Mouse (Mus musculus) hindbrain, embryonic 10.5 days (tissue): Measurements from ENCODE around the gene Alg14. TPM values are rescaled to one million over a fixed set of nuclear protein-coding genes. Genes with fewer than 3 reads are reported as not detected.

Source experiments
- DNase-seq: peaks from one replicate; pipeline ENCODE4 v3.0.0-alpha.2; 2017; ENCODE audit warnings: low spot score
- H3K27ac ChIP-seq: fragments of 300-500 bp; sonication (generic); 2 replicates; pipeline ENCODE4 v1.5.1; 2016; ENCODE audit warnings: mild to moderate bottlenecking, moderate library complexity
- H3K27me3 ChIP-seq: fragments of 300-500 bp; sonication (generic); 2 replicates; pipeline ENCODE4 v1.6.1; 2016; ENCODE audit warnings: mild to moderate bottlenecking; ENCODE audit not compliant: poor library complexity, insufficient read depth, severe bottlenecking
- H3K36me3 ChIP-seq: fragments of 300-500 bp; sonication (generic); 2 replicates; pipeline ENCODE4 v1.6.1; 2016; ENCODE audit warnings: mild to moderate bottlenecking, moderate library complexity
- H3K4me1 ChIP-seq: fragments of 300-500 bp; sonication (generic); replicated peaks from 2 replicates; pipeline ENCODE4 v1.6.1; 2016; ENCODE audit warnings: mild to moderate bottlenecking
- H3K4me3 ChIP-seq: fragments of 300-500 bp; sonication (generic); 2 replicates; pipeline ENCODE4 v1.5.1; 2016; ENCODE audit warnings: mild to moderate bottlenecking, moderate library complexity
- H3K9me3 ChIP-seq: fragments of 300-500 bp; sonication (generic); 2 replicates; pipeline ENCODE4 v1.6.1; 2016; ENCODE audit warnings: mild to moderate bottlenecking, moderate library complexity
- WGBS: fragments of 180-500 bp; shearing (Covaris S2); methylation state at CpG from one replicate; pipeline ENCODE4 v1.1.7; 2016; 5-methylcytosine and 5-hydroxymethylcytosine counted together
- polyA plus RNA-seq: library from polyadenylated mRNA; unstranded; fragments of >200 nt; fragmentation: Nextera tagmentation; extraction: Ambion mirVana; gene quantifications from 2 replicates; pipeline ENCODE4 v1.2.1, GENCODE M21; 2016

The Alg14 gene
- polyA plus RNA-seq, 1 experiment from 2014 or later, result 41.5 TPM

GRCm38 (mm10) chr3:121320896-121321295 lies 29.3 kb downstream of the Alg14 start:
- Histone ChIP-seq H3K4me1 (no peaks in the 10 kb centered on the region), H3K36me3 (peaks cover 39% of the 10 kb centered on the region), H3K4me3 (no peak overlapping the region), H3K27me3 (no peaks in the 10 kb centered on the region), H3K27ac (no peak overlapping the region), H3K9me3 (peaks cover 4% of the 10 kb centered on the region)
- WGBS, result 63% methylated on average over 1 of the region's 1 CpGs
- no peak for DNase-seq

GRCm38 (mm10) chr3:121323371-121323770 lies 31.8 kb downstream of the Alg14 start:
- Histone ChIP-seq H3K27me3 (no peaks in the 10 kb centered on the region), H3K9me3 (no peaks in the 10 kb centered on the region), H3K36me3 (peaks cover 25% of the 10 kb centered on the region), H3K27ac (no peak overlapping the region), H3K4me1 (no peaks in the 10 kb centered on the region), H3K4me3 (no peak overlapping the region)
- 95% methylated on average over 15 of the region's 15 CpGs for WGBS
- DNase-seq, result no peak

GRCm38 (mm10) chr3:121327406-121327805 lies 35.8 kb downstream of the Alg14 start:
- Histone ChIP-seq H3K4me3 (no peak overlapping the region), H3K36me3 (peaks cover 18% of the 10 kb centered on the region), H3K4me1 (no peaks in the 10 kb centered on the region), H3K27me3 (no peaks in the 10 kb centered on the region), H3K27ac (no peak overlapping the region), H3K9me3 (no peaks in the 10 kb centered on the region)
- WGBS, result 88% methylated on average over 5 of the region's 5 CpGs
- no peak for DNase-seq

GRCm38 (mm10) chr3:121329647-121330046 lies 38.1 kb downstream of the Alg14 start:
- H3K9me3 ChIP-seq, result no peaks in the 10 kb centered on the region
- no peak for DNase-seq
- no peak overlapping the region for H3K4me3 ChIP-seq
- no peaks in the 10 kb centered on the region for H3K4me1 ChIP-seq
- H3K36me3 ChIP-seq, result no peaks in the 10 kb centered on the region
- 85% methylated on average over 10 of the region's 10 CpGs for WGBS
- H3K27ac ChIP-seq, result no peak overlapping the region
- no peaks in the 10 kb centered on the region for H3K27me3 ChIP-seq

GRCm38 (mm10) chr3:121330244-121330646 lies 38.7 kb downstream of the Alg14 start:
- Histone ChIP-seq H3K4me3 (no peak overlapping the region), H3K36me3 (no peaks in the 10 kb centered on the region), H3K9me3 (no peaks in the 10 kb centered on the region), H3K27ac (no peak overlapping the region), H3K27me3 (no peaks in the 10 kb centered on the region), H3K4me1 (no peaks in the 10 kb centered on the region)
- WGBS, result 81% methylated on average over 7 of the region's 7 CpGs
- no peak for DNase-seq

- Histone ChIP-seq H3K4me3 (no peak overlapping the region), H3K36me3 (no peaks in the 10 kb centered on the region), H3K27ac (peak overlapping the region; percentile 9; the same call in 1 of the 2 replicates), H3K4me1 (peaks cover 17% of the 10 kb centered on the region), H3K27me3 (no peaks in the 10 kb centered on the region), H3K9me3 (no peaks in the 10 kb centered on the region)
- 90% methylated on average over 6 of the region's 6 CpGs for WGBS
- no peak for DNase-seq
These were observed 44.8 kb downstream of the Alg14 start for GRCm38 (mm10) chr3:121336234-121336890.

GRCm38 (mm10) chr3:121338687-121339086 lies 47.1 kb downstream of the Alg14 start:
- Histone ChIP-seq H3K4me1 (peaks cover 18% of the 10 kb centered on the region), H3K27ac (no peak overlapping the region)
- WGBS, result 50% methylated on average over 2 of the region's 2 CpGs

GRCm38 (mm10) chr3:121340321-121340761 lies 48.8 kb downstream of the Alg14 start:
- H3K27ac ChIP-seq, result no peak overlapping the region
- no peaks in the 10 kb centered on the region for H3K9me3 ChIP-seq
- no peaks in the 10 kb centered on the region for H3K36me3 ChIP-seq
- no peak for DNase-seq
- 64% methylated on average over 7 of the region's 7 CpGs for WGBS
- peaks cover 34% of the 10 kb centered on the region for H3K4me1 ChIP-seq
- H3K4me3 ChIP-seq, result no peak overlapping the region
- no peaks in the 10 kb centered on the region for H3K27me3 ChIP-seq

More at GRCm38 (mm10) chr3:121338687-121339086, 47.1 kb downstream of the Alg14 start:
- no peaks in the 10 kb centered on the region for H3K9me3 ChIP-seq
- no peak overlapping the region for H3K4me3 ChIP-seq
- H3K27me3 ChIP-seq, result no peaks in the 10 kb centered on the region
- no peaks in the 10 kb centered on the region for H3K36me3 ChIP-seq
- no peak for DNase-seq

- Histone ChIP-seq H3K27me3 (no peaks in the 10 kb centered on the region), H3K9me3 (no peaks in the 10 kb centered on the region), H3K4me1 (peaks cover 42% of the 10 kb centered on the region), H3K27ac (no peak overlapping the region), H3K36me3 (no peaks in the 10 kb centered on the region), H3K4me3 (no peak overlapping the region)
- WGBS, result 89% methylated on average over 7 of the region's 7 CpGs
- no peak for DNase-seq
These were observed 51.7 kb downstream of the Alg14 start for GRCm38 (mm10) chr3:121343224-121343623.

GRCm38 (mm10) chr3:121344056-121344945 lies 52.7 kb downstream of the Alg14 start:
- no peak overlapping the region for H3K4me3 ChIP-seq
- H3K9me3 ChIP-seq, result no peaks in the 10 kb centered on the region
- WGBS, result 41% methylated on average over 8 of the region's 8 CpGs
- no peaks in the 10 kb centered on the region for H3K27me3 ChIP-seq
- DNase-seq, result no peak
- peak overlapping the region; percentile 71 for H3K27ac ChIP-seq
- H3K36me3 ChIP-seq, result no peaks in the 10 kb centered on the region
- peaks cover 47% of the 10 kb centered on the region for H3K4me1 ChIP-seq

GRCm38 (mm10) chr3:121344951-121345642 lies 53.5 kb downstream of the Alg14 start:
- Histone ChIP-seq H3K4me3 (no peak overlapping the region), H3K27me3 (no peaks in the 10 kb centered on the region), H3K9me3 (no peaks in the 10 kb centered on the region), H3K4me1 (peaks cover 55% of the 10 kb centered on the region), H3K36me3 (no peaks in the 10 kb centered on the region), H3K27ac (peak overlapping the region; percentile 75)
- 62% methylated on average over 11 of the region's 11 CpGs for WGBS
- no peak for DNase-seq

- H3K27ac ChIP-seq, result peak overlapping the region; percentile 75
- DNase-seq, result no peak
- H3K4me3 ChIP-seq, result no peak overlapping the region
- H3K9me3 ChIP-seq, result no peaks in the 10 kb centered on the region
- 65% methylated on average over 6 of the region's 6 CpGs for WGBS
- peaks cover 57% of the 10 kb centered on the region for H3K4me1 ChIP-seq
- no peaks in the 10 kb centered on the region for H3K27me3 ChIP-seq
- H3K36me3 ChIP-seq, result no peaks in the 10 kb centered on the region
These were observed 54.0 kb downstream of the Alg14 start for GRCm38 (mm10) chr3:121345643-121346000.
